Mouse (Mus musculus): ENCODE measurements around the gene 4931422A03Rik. TPM values are rescaled to one million over a fixed set of nuclear protein-coding genes. Genes with fewer than 3 reads are reported as not detected.
A peak's percentile ranks its signal among the peaks of the same experiment; 100 is the strongest.
"Not testable (repeated sequence)": the region's sequence is repeated elsewhere in the genome, so short reads cannot be mapped to it uniquely, and the experiment has no call there.

The 4931422A03Rik gene
- polyA plus RNA-seq, 1 experiment from 2014 or later = 2.2 TPM

DNA sequence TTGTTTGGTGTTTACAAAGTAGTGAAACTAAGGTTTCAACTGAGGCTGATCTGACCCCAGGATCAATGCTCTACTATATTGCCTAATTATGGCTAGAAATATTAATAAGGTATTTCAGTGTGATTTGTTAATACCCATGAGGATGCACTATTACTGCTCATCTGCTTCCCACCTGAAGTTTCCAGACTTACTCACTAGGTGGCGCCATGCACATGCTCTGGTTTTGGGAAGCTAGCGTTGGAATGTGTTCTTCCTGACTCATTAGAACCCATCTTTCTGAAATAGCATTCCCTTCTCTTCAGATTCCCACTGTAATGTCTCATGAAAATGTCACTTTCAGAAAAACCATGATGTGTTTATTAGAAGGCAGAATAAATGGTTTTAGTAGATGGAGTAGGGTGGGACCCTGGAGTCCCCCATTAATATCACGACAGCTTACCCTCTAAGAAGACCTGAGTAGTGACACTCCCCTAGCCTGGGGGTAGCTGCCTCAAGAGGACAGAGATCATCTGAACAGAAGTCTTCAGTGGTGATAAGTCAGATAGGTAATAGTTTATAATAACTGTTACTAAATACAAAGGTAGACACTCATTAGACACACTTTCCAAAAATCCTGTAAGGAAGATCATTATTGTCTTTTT, 6.8 kb upstream of the 4931422A03Rik start:
- H3K36me3 ChIP-seq (ENCODE audit: control insufficient read depth, insufficient read depth, low read length) = peaks cover 6% of the 10 kb centered on the region; the same call in 1 of the 2 replicates
- peaks cover 3% of the 10 kb centered on the region for H3K4me1 ChIP-seq (ENCODE audit: control insufficient read depth, insufficient read depth, low read length)
- no peaks in the 10 kb centered on the region for H3K27me3 ChIP-seq (ENCODE audit: control insufficient read depth, insufficient read depth, low read length)
- H3K27ac ChIP-seq (ENCODE audit: low read length) = no peak overlapping the region
- 32% methylated on average over 3 of the region's 3 CpGs for WGBS
- no peak overlapping the region for H3K4me3 ChIP-seq (replicated peaks; ENCODE audit: low read length)
- no peaks in the 10 kb centered on the region for H3K9me3 ChIP-seq (replicated peaks; ENCODE audit: control insufficient read depth, low read length)
- no peak for ATAC-seq (ENCODE audit: insufficient read depth, low FRiP score)
- no peak overlapping the region for H3K4me2 ChIP-seq (ENCODE audit: low read depth, low read length)
- no peak overlapping the region for H3K9ac ChIP-seq (ENCODE audit: low read length)

DNA sequence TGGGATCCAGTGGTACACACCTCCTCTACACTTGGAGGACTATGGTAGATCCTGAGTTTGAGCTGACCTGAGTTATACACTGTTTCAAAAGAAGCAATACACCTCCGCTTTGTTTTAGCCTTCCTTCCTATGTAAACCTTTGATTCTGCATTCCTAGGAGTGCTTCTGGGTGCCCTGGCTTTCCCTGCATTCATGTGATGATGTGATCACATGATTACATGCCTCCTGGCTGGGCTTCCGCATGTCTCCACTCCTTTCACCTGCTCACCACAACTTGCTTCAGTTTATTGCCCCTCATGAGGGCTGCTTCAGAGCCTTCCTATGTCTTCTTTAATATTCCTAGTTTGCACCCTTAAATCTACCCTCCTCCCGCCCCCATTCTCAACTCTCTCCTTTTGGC, 3.9 kb upstream of the 4931422A03Rik start:
- Histone ChIP-seq H3K4me3 (replicated peaks; ENCODE audit: low read length) (no peak overlapping the region), H3K9me3 (replicated peaks; ENCODE audit: control insufficient read depth, low read length) (no peaks in the 10 kb centered on the region)
- WGBS = 85% methylated on average over 3 of the region's 3 CpGs

DNA sequence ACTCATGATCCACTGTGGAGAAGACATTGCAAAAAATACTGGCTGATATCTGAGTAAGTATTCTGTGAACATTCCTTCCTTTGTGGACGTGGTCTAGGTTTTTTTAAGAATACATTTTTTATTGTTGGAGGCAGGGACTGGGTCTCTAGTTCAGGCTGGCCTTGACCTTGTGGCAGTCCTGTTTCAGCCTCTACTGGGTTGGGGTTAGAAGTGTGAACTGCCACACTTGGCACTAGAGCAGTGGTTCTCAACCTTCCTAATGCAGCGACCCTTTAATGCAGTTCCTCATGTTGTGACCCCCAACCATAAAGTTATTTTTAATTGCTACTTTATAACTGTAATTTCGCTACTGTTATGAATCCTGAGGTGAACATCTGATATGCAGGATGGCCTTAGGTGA, 2.2 kb upstream of the 4931422A03Rik start:
- no peaks in the 10 kb centered on the region for H3K9me3 ChIP-seq (replicated peaks; ENCODE audit: control insufficient read depth, low read length)
- H3K27me3 ChIP-seq (ENCODE audit: control insufficient read depth, insufficient read depth, low read length) = no peaks in the 10 kb centered on the region
- no peak for ATAC-seq (ENCODE audit: insufficient read depth, low FRiP score)
- peaks cover 19% of the 10 kb centered on the region for H3K4me1 ChIP-seq (ENCODE audit: control insufficient read depth, insufficient read depth, low read length)
- WGBS = 74% methylated on average over 3 of the region's 3 CpGs
- H3K36me3 ChIP-seq (ENCODE audit: control insufficient read depth, insufficient read depth, low read length) = peaks cover 3% of the 10 kb centered on the region; the same call in 1 of the 2 replicates
- no peak overlapping the region for H3K27ac ChIP-seq (ENCODE audit: low read length)
- 0 out of 2 replicates have a peak overlapping the region, but pooled peaks have one; percentile 17 for H3K4me2 ChIP-seq (ENCODE audit: low read depth, low read length)
- H3K9ac ChIP-seq (ENCODE audit: low read length) = no peak overlapping the region
- no peak overlapping the region for H3K4me3 ChIP-seq (replicated peaks; ENCODE audit: low read length)

More for the DNA sequence above, 3.9 kb upstream of the 4931422A03Rik start:
- H3K9ac ChIP-seq (ENCODE audit: low read length) = no peak overlapping the region
- no peak for ATAC-seq (ENCODE audit: insufficient read depth, low FRiP score)
- H3K4me2 ChIP-seq (ENCODE audit: low read depth, low read length) = no peak overlapping the region
- peaks cover 19% of the 10 kb centered on the region for H3K4me1 ChIP-seq (ENCODE audit: control insufficient read depth, insufficient read depth, low read length)
- peaks cover 5% of the 10 kb centered on the region; the same call in 1 of the 2 replicates for H3K36me3 ChIP-seq (ENCODE audit: control insufficient read depth, insufficient read depth, low read length)
- H3K27me3 ChIP-seq (ENCODE audit: control insufficient read depth, insufficient read depth, low read length) = no peaks in the 10 kb centered on the region
- no peak overlapping the region for H3K27ac ChIP-seq (ENCODE audit: low read length)

DNA sequence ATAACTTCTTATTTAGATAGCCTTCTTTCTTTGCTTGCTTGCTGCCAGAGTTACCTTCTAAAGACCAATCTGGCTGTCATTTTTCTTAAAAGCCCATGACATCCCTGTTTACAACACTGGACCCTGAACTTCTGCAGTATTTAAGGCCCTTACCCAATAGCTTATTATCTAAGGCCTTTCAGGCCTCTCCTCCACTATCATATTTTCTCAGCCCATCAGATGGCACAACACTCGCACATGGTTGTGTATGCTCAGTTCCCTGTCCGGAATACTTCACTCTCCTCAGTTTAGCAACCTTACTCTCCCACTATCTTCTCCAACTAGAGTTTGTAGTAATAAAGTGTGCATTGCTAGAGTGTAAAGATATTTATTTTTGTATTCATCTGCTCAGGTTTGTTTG, 913 bp upstream of the 4931422A03Rik start:
- no peak for ATAC-seq (ENCODE audit: insufficient read depth, low FRiP score)
- Histone ChIP-seq H3K4me2 (ENCODE audit: low read depth, low read length) (peak overlapping the region; percentile 94), H3K9me3 (replicated peaks; ENCODE audit: control insufficient read depth, low read length) (no peaks in the 10 kb centered on the region), H3K4me3 (replicated peaks; ENCODE audit: low read length) (peak overlapping the region; percentile 98), H3K4me1 (ENCODE audit: control insufficient read depth, insufficient read depth, low read length) (peaks cover 19% of the 10 kb centered on the region), H3K27me3 (ENCODE audit: control insufficient read depth, insufficient read depth, low read length) (no peaks in the 10 kb centered on the region), H3K27ac (ENCODE audit: low read length) (no peak overlapping the region), H3K9ac (ENCODE audit: low read length) (peak overlapping the region; percentile 96; the same call in 1 of the 2 replicates), H3K36me3 (ENCODE audit: control insufficient read depth, insufficient read depth, low read length) (peaks cover under 1% of the 10 kb centered on the region; the same call in 1 of the 2 replicates)
- 46% methylated on average over 2 of the region's 2 CpGs for WGBS

DNA sequence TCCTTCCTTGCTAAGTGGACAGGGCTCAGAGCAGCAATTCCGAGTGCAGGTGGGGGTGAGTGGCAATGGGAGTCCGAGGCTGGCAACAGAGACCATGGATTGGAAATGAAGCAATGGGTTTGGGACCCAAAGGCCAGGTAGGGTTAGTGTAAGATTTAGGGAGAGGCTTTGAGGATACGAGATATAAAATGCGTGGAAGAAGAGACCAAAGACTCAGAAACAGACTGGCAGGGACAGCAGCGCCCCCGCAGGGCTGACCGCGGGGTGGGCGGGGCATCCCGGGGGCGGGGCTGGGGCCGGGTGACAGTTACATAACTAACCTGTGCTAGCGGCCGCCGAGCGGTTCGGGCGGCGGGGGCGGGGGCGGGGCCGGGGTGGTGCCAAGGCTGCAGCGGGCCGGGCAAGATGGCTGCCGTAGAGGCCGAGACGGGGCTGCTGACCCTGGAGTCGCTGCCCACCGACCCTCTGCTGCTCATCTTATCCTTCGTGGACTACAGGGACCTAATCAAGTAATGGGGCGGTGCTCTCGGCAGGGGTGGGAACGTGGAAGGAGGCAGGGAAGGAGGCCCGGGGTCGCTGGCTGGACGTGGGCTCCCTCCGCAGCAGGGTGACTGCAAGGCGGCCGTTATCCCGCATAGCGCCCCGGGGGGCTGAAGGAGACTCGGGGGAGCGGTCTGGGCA, 563 bp downstream of the 4931422A03Rik start, which contains the start of gene Fbxo3:
Gene Fbxo3, plus strand, starts transcription at position 264 of the 681 bp plus-strand sequence.
- Histone ChIP-seq H3K4me2 (ENCODE audit: low read depth, low read length) (peak within 1 kb of the TSS; percentile 94), H3K27ac (ENCODE audit: low read length) (peak within 1 kb of the TSS; percentile 59), H3K9ac (ENCODE audit: low read length) (peak within 1 kb of the TSS; percentile 96), H3K36me3 (ENCODE audit: control insufficient read depth, insufficient read depth, low read length) (no peaks in the 10 kb centered on the region), H3K4me1 (ENCODE audit: control insufficient read depth, insufficient read depth, low read length) (peaks cover 19% of the 10 kb centered on the region), H3K4me3 (replicated peaks; ENCODE audit: low read length) (peak within 1 kb of the TSS; percentile 98), H3K27me3 (ENCODE audit: control insufficient read depth, insufficient read depth, low read length) (no peaks in the 10 kb centered on the region), H3K9me3 (replicated peaks; ENCODE audit: control insufficient read depth, low read length) (no peaks in the 10 kb centered on the region)
- ATAC-seq (ENCODE audit: insufficient read depth, low FRiP score) = peak; percentile 96
- WGBS = 1% methylated on average over 43 of the region's 44 CpGs

DNA sequence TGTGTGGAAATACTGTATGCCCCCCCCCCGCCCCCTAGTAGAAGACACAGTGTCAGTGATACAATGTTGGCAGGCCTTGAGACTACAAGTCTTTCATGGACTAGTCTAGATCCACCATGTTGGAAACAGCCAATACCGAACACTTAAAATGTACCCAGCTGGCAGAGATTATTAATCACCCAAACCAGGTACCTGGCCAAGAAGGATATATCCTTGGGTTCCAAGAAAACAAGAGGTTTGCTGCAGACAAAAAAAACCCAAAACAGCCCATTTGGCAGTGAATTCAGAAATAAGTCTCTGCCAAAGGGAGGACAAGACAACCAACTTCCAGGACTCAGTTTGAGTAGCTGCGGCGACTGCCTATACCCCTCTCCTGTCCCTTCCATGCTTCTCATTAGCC, 3.5 kb downstream of the 4931422A03Rik start:
- Histone ChIP-seq H3K27ac (ENCODE audit: low read length) (no peak overlapping the region), H3K4me2 (ENCODE audit: low read depth, low read length) (no peak overlapping the region), H3K9ac (ENCODE audit: low read length) (no peak overlapping the region), H3K36me3 (ENCODE audit: control insufficient read depth, insufficient read depth, low read length) (no peaks in the 10 kb centered on the region), H3K27me3 (ENCODE audit: control insufficient read depth, insufficient read depth, low read length) (no peaks in the 10 kb centered on the region), H3K9me3 (replicated peaks; ENCODE audit: control insufficient read depth, low read length) (no peaks in the 10 kb centered on the region), H3K4me3 (replicated peaks; ENCODE audit: low read length) (no peak overlapping the region), H3K4me1 (ENCODE audit: control insufficient read depth, insufficient read depth, low read length) (peaks cover 13% of the 10 kb centered on the region)
- ATAC-seq (ENCODE audit: insufficient read depth, low FRiP score) = no peak
- WGBS = 91% methylated on average over 4 of the region's 4 CpGs

DNA sequence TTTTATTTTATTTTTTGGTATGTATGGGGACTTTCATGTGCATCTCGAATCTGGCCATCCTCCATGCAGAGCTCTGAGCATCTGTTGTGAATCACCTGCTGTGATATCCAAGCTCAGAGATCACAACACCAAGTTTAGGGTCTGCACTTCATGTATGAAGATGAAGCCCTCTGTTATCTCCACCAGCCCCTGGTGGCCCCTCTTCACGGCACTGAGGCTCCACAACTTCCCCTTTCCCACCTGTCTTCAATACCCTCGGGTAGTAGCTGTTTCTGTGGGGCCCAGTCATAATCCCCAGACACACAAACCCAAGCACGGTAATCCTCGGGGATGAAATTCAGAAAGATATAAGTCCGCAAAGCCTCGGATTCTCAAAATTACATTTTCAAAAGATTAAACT, 5.1 kb downstream of the 4931422A03Rik start:
- H3K27ac ChIP-seq (ENCODE audit: low read length) = no peak overlapping the region
- H3K4me3 ChIP-seq (replicated peaks; ENCODE audit: low read length) = no peak overlapping the region
- no peaks in the 10 kb centered on the region for H3K36me3 ChIP-seq (ENCODE audit: control insufficient read depth, insufficient read depth, low read length)
- 77% methylated on average over 7 of the region's 7 CpGs for WGBS
- ATAC-seq (ENCODE audit: insufficient read depth, low FRiP score) = no peak
- no peaks in the 10 kb centered on the region for H3K9me3 ChIP-seq (replicated peaks; ENCODE audit: control insufficient read depth, low read length)
- H3K27me3 ChIP-seq (ENCODE audit: control insufficient read depth, insufficient read depth, low read length) = no peaks in the 10 kb centered on the region
- H3K4me2 ChIP-seq (ENCODE audit: low read depth, low read length) = no peak overlapping the region
- H3K4me1 ChIP-seq (ENCODE audit: control insufficient read depth, insufficient read depth, low read length) = 0 out of 2 replicates have a peak, but pooled peaks cover 3% of the 10 kb centered on the region
- no peak overlapping the region for H3K9ac ChIP-seq (ENCODE audit: low read length)

DNA sequence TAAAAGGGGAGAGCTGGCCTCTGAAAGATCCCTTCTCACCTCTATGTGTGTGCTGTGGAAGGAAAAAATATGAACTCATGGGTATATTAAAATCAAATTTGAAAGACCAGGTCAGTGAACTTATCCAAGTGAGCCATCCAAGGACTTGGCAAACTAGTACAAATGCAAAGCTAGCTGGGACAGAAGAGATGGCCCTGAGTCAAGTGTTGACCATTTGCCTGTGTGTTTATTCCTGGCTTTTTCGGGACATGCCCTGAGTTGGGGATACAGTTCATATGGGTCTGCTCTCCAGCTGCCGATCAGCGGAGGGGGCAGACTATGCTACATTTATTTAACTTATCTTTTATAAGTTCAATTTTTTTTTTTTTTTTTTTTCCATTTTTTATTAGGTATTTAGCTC, 19.3 kb downstream of the 4931422A03Rik start:
- H3K9ac ChIP-seq (ENCODE audit: low read length); H3K36me3 ChIP-seq (ENCODE audit: control insufficient read depth, insufficient read depth, low read length); ATAC-seq (ENCODE audit: insufficient read depth, low FRiP score); H3K4me1 ChIP-seq (ENCODE audit: control insufficient read depth, insufficient read depth, low read length); H3K4me3 ChIP-seq (replicated peaks; ENCODE audit: low read length); H3K9me3 ChIP-seq (replicated peaks; ENCODE audit: control insufficient read depth, low read length); H3K27me3 ChIP-seq (ENCODE audit: control insufficient read depth, insufficient read depth, low read length); H3K4me2 ChIP-seq (ENCODE audit: low read depth, low read length); H3K27ac ChIP-seq (ENCODE audit: low read length): not testable (repeated sequence)
- 88% methylated on average over 3 of the region's 3 CpGs for WGBS

DNA sequence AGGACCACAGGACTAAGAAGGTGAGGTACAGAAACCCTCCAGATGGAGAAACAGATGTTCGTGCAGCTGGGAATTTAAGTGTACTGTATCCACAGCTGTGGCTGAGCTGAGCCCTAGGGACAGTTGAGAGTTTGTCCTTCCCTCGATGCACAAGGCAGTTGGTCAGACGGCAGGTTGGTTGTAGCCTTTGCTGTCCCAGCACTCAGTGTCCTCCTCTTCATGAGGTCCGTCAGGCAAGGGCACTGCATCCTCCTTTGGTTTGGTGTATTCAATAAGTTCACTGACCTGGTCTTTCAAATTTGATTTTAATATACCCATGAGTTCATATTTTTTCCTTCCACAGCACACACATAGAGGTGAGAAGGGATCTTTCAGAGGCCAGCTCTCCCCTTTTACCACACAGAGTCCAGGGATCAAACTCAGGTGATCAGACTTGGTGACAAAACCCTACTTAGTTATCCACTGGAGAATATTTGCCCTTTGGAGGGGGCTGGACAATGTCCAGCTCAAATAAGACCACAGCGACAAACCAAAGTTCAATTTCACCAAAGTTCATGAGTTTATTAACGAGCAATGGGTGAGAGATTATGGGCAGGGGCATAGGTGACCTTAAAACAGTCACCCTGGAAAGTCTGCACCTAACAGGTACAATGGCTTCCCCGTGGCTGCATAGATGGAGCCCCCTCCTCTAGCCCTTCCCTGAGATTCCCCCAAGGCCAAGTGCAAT, 20.2 kb downstream of the 4931422A03Rik start:
- Histone ChIP-seq H3K4me2 (ENCODE audit: low read depth, low read length) (no peak overlapping the region), H3K9me3 (replicated peaks; ENCODE audit: control insufficient read depth, low read length) (no peaks in the 10 kb centered on the region), H3K9ac (ENCODE audit: low read length) (no peak overlapping the region), H3K36me3 (ENCODE audit: control insufficient read depth, insufficient read depth, low read length) (no peaks in the 10 kb centered on the region), H3K27me3 (ENCODE audit: control insufficient read depth, insufficient read depth, low read length) (no peaks in the 10 kb centered on the region), H3K4me3 (replicated peaks; ENCODE audit: low read length) (no peak overlapping the region), H3K4me1 (ENCODE audit: control insufficient read depth, insufficient read depth, low read length) (no peaks in the 10 kb centered on the region), H3K27ac (ENCODE audit: low read length) (no peak overlapping the region)
- WGBS = 75% methylated on average over 7 of the region's 7 CpGs
- no peak for ATAC-seq (ENCODE audit: insufficient read depth, low FRiP score)
